Comparison of ENCODE assay signal across 25 mouse cellular contexts in the genomic region with DNA sequence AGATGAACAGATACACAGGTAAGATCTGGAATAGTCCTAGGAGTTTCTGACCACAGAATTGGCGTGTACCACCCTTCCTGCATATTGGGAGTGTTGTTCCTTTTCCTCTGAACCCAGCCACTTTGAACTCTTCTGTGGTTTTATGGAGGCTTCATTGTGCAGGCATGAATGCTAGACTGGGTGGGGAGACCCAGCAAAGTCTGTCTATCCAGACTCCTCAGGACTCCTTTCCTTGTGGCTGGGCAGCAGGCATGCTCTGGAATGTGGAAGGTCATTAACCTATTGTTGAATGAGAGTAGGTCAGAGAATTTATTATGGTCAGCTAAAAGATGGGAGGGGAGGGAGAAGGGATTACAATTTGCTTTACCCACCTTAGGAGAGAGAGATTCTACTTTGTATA. TPM values are rescaled to one million over a fixed set of nuclear protein-coding genes. Genes with fewer than 3 reads are reported as not detected.
DNase-seq lines count a peak whose midpoint lies in the region; ATAC-seq and TF ChIP-seq lines count a peak whose summit lies in the region.
"Had no signal": no experiment of that assay in that cellular context is flagged by ENCODE, and none has a peak within 500 bp of the region (broad histone marks: within the 10 kb centered on the region; RNA-seq: fewer than 3 reads in every experiment).

No protein-coding gene starts in this region.

- peak; percentile 28; the same call in 1 of the 2 replicates for ATAC-seq in lung, embryonic 14.5 days (ENCODE audit: insufficient read depth)
- no peak for ATAC-seq in neural tube, embryonic 15.5 days (ENCODE audit: low FRiP score)
- ATAC-seq: forebrain, embryonic 14.5 days; hindbrain, postnatal 0 days; intestine, postnatal 0 days; lung, postnatal 0 days had no signal

- no peaks in the 10 kb centered on the region for H3K9me3 ChIP-seq in lung, embryonic 14.5 days (ENCODE audit: low read depth, low read length)
- no peaks in the 10 kb centered on the region for H3K9me3 ChIP-seq in neural tube, embryonic 15.5 days (replicated peaks)
- H3K9me3 ChIP-seq: embryonic facial prominence, embryonic 15.5 days; hindbrain, embryonic 10.5 days; limb, embryonic 15.5 days; liver, embryonic 15.5 days; midbrain, embryonic 10.5 days had no signal

- TF ChIP-seq CTCF in lung, embryonic 14.5 days (IDR thresholded peaks at IDR 0.05; ENCODE audit: low read depth), result no peak

- H3K27ac ChIP-seq in lung, embryonic 14.5 days (ENCODE audit: low read depth), result 0 out of 2 replicates have a peak overlapping the region, but pooled peaks have one; percentile 3
- H3K27ac ChIP-seq in neural tube, embryonic 15.5 days (replicated peaks), result no peak overlapping the region
- H3K27ac ChIP-seq: embryonic facial prominence, embryonic 15.5 days; gastrocnemius, adult 2 months; hindbrain, embryonic 10.5 days; hindbrain, postnatal 0 days; limb, embryonic 15.5 days; liver, embryonic 15.5 days; macrophage; midbrain, embryonic 10.5 days had no signal

- no peak overlapping the region for H3K4me3 ChIP-seq in lung, embryonic 14.5 days (ENCODE audit: low read depth, low read length)
- no peak overlapping the region for H3K4me3 ChIP-seq in neural tube, embryonic 15.5 days (replicated peaks)
- H3K4me3 ChIP-seq: embryonic facial prominence, embryonic 15.5 days; gastrocnemius, adult 2 months; hindbrain, embryonic 10.5 days; limb, embryonic 15.5 days; liver, embryonic 15.5 days; midbrain, embryonic 10.5 days had no signal

- no peak overlapping the region for H3K4me2 ChIP-seq in lung, embryonic 14.5 days
- H3K4me2 ChIP-seq in neural tube, embryonic 15.5 days, result no peak overlapping the region
- H3K4me2 ChIP-seq: embryonic facial prominence, embryonic 15.5 days; heart, embryonic 11.5 days; limb, embryonic 15.5 days; liver, embryonic 15.5 days had no signal

- H3K36me3 ChIP-seq in lung, embryonic 14.5 days (ENCODE audit: insufficient read depth), result no peaks in the 10 kb centered on the region
- H3K36me3 ChIP-seq in neural tube, embryonic 15.5 days, result no peaks in the 10 kb centered on the region
- H3K36me3 ChIP-seq: embryonic facial prominence, embryonic 15.5 days; hindbrain, embryonic 10.5 days; limb, embryonic 15.5 days; liver, embryonic 15.5 days; midbrain, embryonic 10.5 days had no signal

- no peaks in the 10 kb centered on the region for H3K4me1 ChIP-seq in lung, embryonic 14.5 days (ENCODE audit: insufficient read depth)
- no peaks in the 10 kb centered on the region for H3K4me1 ChIP-seq in neural tube, embryonic 15.5 days
- H3K4me1 ChIP-seq: embryonic facial prominence, embryonic 15.5 days; limb, embryonic 15.5 days had no signal

- no peaks in the 10 kb centered on the region for H3K27me3 ChIP-seq in lung, embryonic 14.5 days (ENCODE audit: insufficient read depth, low read length)
- H3K27me3 ChIP-seq in neural tube, embryonic 15.5 days (replicated peaks), result no peaks in the 10 kb centered on the region
- H3K27me3 ChIP-seq: embryonic facial prominence, embryonic 15.5 days; limb, embryonic 15.5 days; liver, embryonic 15.5 days had no signal

- peak; percentile 42 for DNase-seq in embryo, embryonic 10.5 days (ENCODE audit: low spot score)
- no peak for DNase-seq in embryo, embryonic 11 days
- DNase-seq in lung, embryonic 14.5 days, result no peak
- DNase-seq in lung, adult 18-20 months, result no peak
- peak; percentile 57 for DNase-seq in ZHBTc4 (ENCODE audit: low read depth, low spot score)
- peak; percentile 19 for DNase-seq in mesoderm, embryonic 11.5 days (ENCODE audit: low read depth, low spot score)
- DNase-seq in thymus, adult 18-20 months, result no peak
- DNase-seq: adrenal gland, postnatal 10 days; cerebellum, adult 18-20 months; cerebellum, postnatal 14 days; gastrocnemius, adult 2 months; left cerebral cortex, postnatal 4 days; thymus, adult 2 months had no signal

- WGBS in lung, embryonic 14.5 days, result 81% methylated on average over 1 of the region's 1 CpGs
- 30% methylated on average over 1 of the region's 1 CpGs for WGBS in neural tube, embryonic 15.5 days

- no peak overlapping the region for H3K9ac ChIP-seq in lung, embryonic 14.5 days
- no peak overlapping the region for H3K9ac ChIP-seq in neural tube, embryonic 15.5 days (replicated peaks)
- H3K9ac ChIP-seq: embryonic facial prominence, embryonic 15.5 days; limb, embryonic 15.5 days; liver, embryonic 15.5 days had no signal

RNA-seq across cellular contexts. Expression of gene Susd1, which starts 8.9 kb away (rescaled TPM):
- 5.1 and 5.6 TPM in 2 replicates for polyA plus RNA-seq in lung, embryonic 14.5 days (2014; fragmentation: Nextera tagmentation; extraction: Ambion mirVana)
- 2.8 and 5.5 TPM in 2 replicates for polyA plus RNA-seq in neural tube, embryonic 15.5 days (2015; fragmentation: Nextera tagmentation; extraction: Ambion mirVana)

Comparison
In these comparisons a context has a peak if more than half of its experiments do, and no peak if none do; other contexts are left out.
1. DNase-seq: peak in embryo, embryonic 10.5 days (single experiment), ZHBTc4 (single experiment) and mesoderm, embryonic 11.5 days (single experiment); none in embryo, embryonic 11 days (single experiment), lung, embryonic 14.5 days (single experiment), lung, adult 18-20 months (0 of 2) and thymus, adult 18-20 months (0 of 2).